Mouse (Mus musculus): ENCODE data around the gene Ifrd1.

- TF ChIP-seq CTCF (IDR thresholded peaks at IDR 0.05; ENCODE audit: extremely low read depth, insufficient read length, insufficient replicate concordance, low read depth, low read length) (no peak), POLR2A (IDR thresholded peaks at IDR 0.05; ENCODE audit: low read depth, low read length) (no peak)
Measured at GRCm38 (mm10) chr12:40263006-40263405, 14.7 kb upstream of the Ifrd1 start.
